Mouse (Mus musculus): ENCODE measurements around the gene Gadd45gip1. TPM values are rescaled to one million over a fixed set of nuclear protein-coding genes. Genes with fewer than 3 reads are reported as not detected.

The Gadd45gip1 gene
- 35.7 and 38.6 TPM in 2 replicates for polyA plus RNA-seq (2016; fragmentation: Nextera tagmentation; extraction: Ambion mirVana)

GRCm38 (mm10) chr8:84831490-84831889 is at the start of gene Gadd45gip1:
TSS of gene Gadd45gip1 (plus strand) at chr8:84831522.
- H3K9ac ChIP-seq: peak within 1 kb of the TSS; percentile 96
- H3K4me1 ChIP-seq: peaks cover 18% of the 10 kb centered on the region
- no peak for ATAC-seq (ENCODE audit: low FRiP score)
- peak within 1 kb of the TSS; percentile 66 for H3K4me2 ChIP-seq (replicated peaks)
- no peaks in the 10 kb centered on the region for H3K9me3 ChIP-seq (replicated peaks)
- peak within 1 kb of the TSS; percentile 85 for H3K4me3 ChIP-seq
- peak within 1 kb of the TSS; percentile 95 for H3K27ac ChIP-seq
- H3K36me3 ChIP-seq: peaks cover 27% of the 10 kb centered on the region
- WGBS: 75% methylated on average over 11 of the region's 11 CpGs
- no peaks in the 10 kb centered on the region for H3K27me3 ChIP-seq

- 8% methylated on average over 5 of the region's 5 CpGs for WGBS
- H3K36me3 ChIP-seq: no peaks in the 10 kb centered on the region
- ATAC-seq (ENCODE audit: low FRiP score): no peak
- H3K27me3 ChIP-seq: peaks cover 100% of the 10 kb centered on the region
- no peak overlapping the region for H3K27ac ChIP-seq
- H3K9me3 ChIP-seq (replicated peaks): no peaks in the 10 kb centered on the region
- H3K4me1 ChIP-seq: peaks cover 39% of the 10 kb centered on the region
- no peak overlapping the region for H3K9ac ChIP-seq
- H3K4me3 ChIP-seq: no peak overlapping the region
- H3K4me2 ChIP-seq (replicated peaks): no peak overlapping the region
Measured at GRCm38 (mm10) chr8:84781686-84782505, 49.4 kb upstream of the Gadd45gip1 start.

GRCm38 (mm10) chr8:84782680-84783079 is 48.6 kb upstream of the Gadd45gip1 start:
- Histone ChIP-seq H3K9me3 (replicated peaks) (no peaks in the 10 kb centered on the region), H3K36me3 (no peaks in the 10 kb centered on the region), H3K4me1 (peaks cover 39% of the 10 kb centered on the region), H3K27me3 (peaks cover 100% of the 10 kb centered on the region), H3K4me3 (no peak overlapping the region), H3K27ac (no peak overlapping the region), H3K4me2 (replicated peaks) (no peak overlapping the region), H3K9ac (no peak overlapping the region)
- 8% methylated on average over 10 of the region's 10 CpGs for WGBS
- ATAC-seq (ENCODE audit: low FRiP score): no peak

DNA sequence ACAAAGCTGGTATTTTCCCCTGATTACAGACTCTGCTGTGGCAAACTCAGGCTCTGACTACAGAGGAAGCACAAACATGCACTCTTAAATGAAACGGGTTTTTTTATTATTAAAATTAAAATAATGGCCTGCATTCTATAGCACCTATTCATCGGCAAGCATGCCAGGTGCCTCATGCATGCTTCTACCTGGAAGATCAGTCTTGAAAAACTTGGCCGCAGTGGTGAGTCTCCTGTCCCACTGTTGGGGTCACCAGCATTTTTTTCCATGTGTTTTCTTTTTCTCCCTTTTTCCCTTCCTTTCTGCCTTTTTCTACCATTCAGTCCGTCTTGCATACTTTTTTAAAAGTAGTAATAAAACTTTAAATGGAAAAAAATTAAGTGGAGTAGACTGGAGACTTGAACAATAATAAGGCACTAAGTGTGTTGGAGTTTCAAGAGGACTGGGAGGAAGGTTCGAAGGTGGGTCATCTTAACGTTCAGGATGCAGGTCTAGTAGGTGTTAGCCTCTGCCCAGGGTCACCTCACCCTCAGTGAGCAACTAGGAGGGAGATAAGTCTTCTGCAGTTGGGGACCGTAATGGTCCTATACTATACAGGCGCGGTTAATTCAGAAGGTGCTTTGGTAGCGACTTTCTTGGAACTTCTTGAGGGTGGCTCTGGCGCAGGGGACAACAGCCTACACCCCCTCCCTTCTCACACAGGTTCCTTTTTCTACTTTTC is 48.0 kb upstream of the Gadd45gip1 start:
- H3K4me1 ChIP-seq: peaks cover 42% of the 10 kb centered on the region
- no peak overlapping the region for H3K4me3 ChIP-seq
- WGBS: 5% methylated on average over 11 of the region's 11 CpGs
- H3K9ac ChIP-seq: no peak overlapping the region
- H3K27ac ChIP-seq: no peak overlapping the region
- H3K27me3 ChIP-seq: peaks cover 100% of the 10 kb centered on the region
- H3K36me3 ChIP-seq: no peaks in the 10 kb centered on the region
- no peaks in the 10 kb centered on the region for H3K9me3 ChIP-seq (replicated peaks)
- no peak overlapping the region for H3K4me2 ChIP-seq (replicated peaks)
- no peak for ATAC-seq (ENCODE audit: low FRiP score)

GRCm38 (mm10) chr8:84783919-84784581 is 47.3 kb upstream of the Gadd45gip1 start:
- no peak overlapping the region for H3K27ac ChIP-seq
- peaks cover 42% of the 10 kb centered on the region for H3K4me1 ChIP-seq
- peak overlapping the region; percentile 15 for H3K4me3 ChIP-seq
- no peaks in the 10 kb centered on the region for H3K36me3 ChIP-seq
- H3K9me3 ChIP-seq (replicated peaks): no peaks in the 10 kb centered on the region
- H3K9ac ChIP-seq: 0 out of 2 replicates have a peak overlapping the region, but pooled peaks have one; percentile 8
- 0 out of 2 replicates have a peak overlapping the region, but pooled peaks have one; percentile 19 for H3K4me2 ChIP-seq (replicated peaks)
- H3K27me3 ChIP-seq: peaks cover 100% of the 10 kb centered on the region
- ATAC-seq (ENCODE audit: low FRiP score): no peak
- 1% methylated on average over 33 of the region's 33 CpGs for WGBS

DNA sequence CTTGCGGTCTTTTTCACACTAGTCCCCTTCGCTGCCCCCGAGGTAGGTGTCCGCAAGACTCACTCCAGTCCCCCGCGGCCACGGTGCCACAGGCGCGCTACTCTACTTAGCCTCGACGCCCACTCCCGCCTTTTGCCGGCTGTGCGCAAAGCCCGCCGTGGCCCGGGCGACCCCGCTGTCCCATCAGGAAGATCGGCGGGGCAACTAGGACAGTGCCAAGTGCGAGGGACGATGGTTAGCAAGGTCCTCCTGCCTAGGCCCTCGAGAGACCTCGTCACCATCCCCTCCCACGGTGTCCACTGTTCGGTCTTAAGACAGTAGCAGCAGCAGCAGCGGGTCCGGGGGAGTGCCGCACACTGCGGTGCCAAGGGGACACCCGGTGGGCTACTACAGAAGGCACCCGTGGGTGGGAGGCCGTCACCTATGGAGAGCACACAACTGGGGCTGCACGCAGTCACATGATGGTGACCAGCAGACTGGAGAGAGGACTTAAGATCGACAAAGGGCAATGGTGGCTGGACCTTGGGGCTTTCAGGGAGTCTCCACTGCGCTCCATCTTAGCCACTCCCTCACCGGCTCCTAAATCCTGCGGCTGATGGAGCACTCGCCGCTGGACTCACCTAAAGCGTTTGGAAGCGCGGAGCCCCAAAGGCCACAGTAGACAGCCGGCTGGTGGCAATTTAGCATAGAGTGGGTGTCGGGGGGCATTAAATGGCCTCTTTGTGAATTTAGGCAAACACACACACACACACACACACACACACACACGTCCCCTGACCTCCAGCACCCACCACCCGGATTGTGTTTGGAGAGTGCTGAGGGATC is 46.4 kb upstream of the Gadd45gip1 start:
- Histone ChIP-seq H3K9me3 (replicated peaks) (no peaks in the 10 kb centered on the region), H3K27me3 (peaks cover 100% of the 10 kb centered on the region), H3K36me3 (no peaks in the 10 kb centered on the region), H3K4me2 (replicated peaks) (0 out of 2 replicates have a peak overlapping the region, but pooled peaks have one; percentile 19), H3K4me3 (peak overlapping the region; percentile 15; the same call in 1 of the 2 replicates), H3K27ac (no peak overlapping the region), H3K9ac (0 out of 2 replicates have a peak overlapping the region, but pooled peaks have one; percentile 8), H3K4me1 (peaks cover 39% of the 10 kb centered on the region)
- ATAC-seq (ENCODE audit: low FRiP score): no peak
- WGBS: 2% methylated on average over 48 of the region's 48 CpGs

DNA sequence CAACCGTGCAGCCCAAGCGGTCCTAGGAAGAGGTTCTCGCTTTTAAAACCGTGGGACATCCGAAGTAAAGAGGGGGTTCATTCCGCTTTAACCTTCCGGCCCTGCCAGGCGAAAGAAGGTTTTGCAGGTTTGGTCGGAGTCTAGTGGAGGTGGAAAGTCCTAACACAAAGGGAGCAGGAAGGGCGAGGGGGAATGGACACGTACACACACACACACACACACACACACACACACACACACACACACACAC is 45.9 kb upstream of the Gadd45gip1 start:
- 3% methylated on average over 11 of the region's 11 CpGs for WGBS
- H3K4me1 ChIP-seq: peaks cover 35% of the 10 kb centered on the region
- H3K27ac ChIP-seq: no peak overlapping the region
- H3K9ac ChIP-seq: no peak overlapping the region
- ATAC-seq (ENCODE audit: low FRiP score): no peak
- H3K4me2 ChIP-seq (replicated peaks): no peak overlapping the region
- no peaks in the 10 kb centered on the region for H3K36me3 ChIP-seq
- peaks cover 100% of the 10 kb centered on the region for H3K27me3 ChIP-seq
- no peaks in the 10 kb centered on the region for H3K9me3 ChIP-seq (replicated peaks)
- H3K4me3 ChIP-seq: no peak overlapping the region

DNA sequence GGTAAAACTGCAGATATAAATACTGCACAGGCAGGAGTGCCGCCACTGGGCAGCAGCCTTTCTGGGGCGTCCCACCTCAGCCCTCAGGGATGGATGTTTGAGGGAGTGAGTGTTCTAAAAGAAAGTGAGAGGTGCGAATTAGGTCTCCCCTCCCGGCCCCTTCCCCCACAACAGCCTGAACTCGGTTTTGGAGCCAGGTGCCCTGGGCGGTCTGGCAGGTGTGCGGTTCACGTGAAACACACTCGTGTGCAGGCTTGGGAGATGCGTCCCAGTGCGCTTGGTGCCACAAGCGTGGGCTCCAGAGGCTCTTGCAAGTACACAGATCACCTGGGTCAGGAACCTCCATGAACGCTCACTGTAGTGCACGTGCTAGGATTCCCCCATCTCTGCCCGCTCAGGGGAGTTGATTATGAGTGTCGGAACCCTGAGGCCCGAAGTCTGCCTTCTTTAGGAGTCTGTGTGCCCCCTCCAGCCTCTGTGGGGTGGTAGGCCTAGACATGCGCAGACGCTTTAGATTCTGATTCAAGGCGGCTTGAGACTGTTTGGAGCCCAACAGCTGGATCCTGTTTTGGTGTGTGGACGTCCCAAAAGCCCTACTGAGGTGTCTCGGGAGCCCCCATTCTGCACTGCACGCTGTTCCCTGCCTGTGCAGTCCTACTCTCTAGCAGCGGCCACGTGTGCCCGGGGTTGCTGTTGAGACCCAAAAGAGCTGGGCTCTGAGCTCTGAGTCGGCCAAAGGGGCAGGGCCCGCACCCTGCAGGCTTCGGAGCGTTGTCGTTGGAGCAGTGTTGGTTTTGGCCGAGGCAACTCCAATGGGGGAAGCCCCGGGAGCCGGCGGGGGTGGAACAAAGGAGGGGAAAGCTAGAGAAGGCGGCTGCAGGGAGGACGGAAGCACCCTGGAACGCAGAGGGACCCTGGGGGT is 45.3 kb upstream of the Gadd45gip1 start:
- Histone ChIP-seq H3K36me3 (no peaks in the 10 kb centered on the region), H3K27me3 (peaks cover 100% of the 10 kb centered on the region), H3K9me3 (replicated peaks) (no peaks in the 10 kb centered on the region), H3K4me1 (peaks cover 35% of the 10 kb centered on the region), H3K27ac (no peak overlapping the region), H3K4me2 (replicated peaks) (0 out of 2 replicates have a peak overlapping the region, but pooled peaks have one; percentile 8), H3K4me3 (peak overlapping the region; percentile 3; the same call in 1 of the 2 replicates), H3K9ac (no peak overlapping the region)
- no peak for ATAC-seq (ENCODE audit: low FRiP score)
- WGBS: 2% methylated on average over 38 of the region's 38 CpGs

- WGBS: 5% methylated on average over 11 of the region's 11 CpGs
- ATAC-seq (ENCODE audit: low FRiP score): no peak
- H3K36me3 ChIP-seq: no peaks in the 10 kb centered on the region
Measured at GRCm38 (mm10) chr8:84786801-84787467, 44.4 kb upstream of the Gadd45gip1 start.

DNA sequence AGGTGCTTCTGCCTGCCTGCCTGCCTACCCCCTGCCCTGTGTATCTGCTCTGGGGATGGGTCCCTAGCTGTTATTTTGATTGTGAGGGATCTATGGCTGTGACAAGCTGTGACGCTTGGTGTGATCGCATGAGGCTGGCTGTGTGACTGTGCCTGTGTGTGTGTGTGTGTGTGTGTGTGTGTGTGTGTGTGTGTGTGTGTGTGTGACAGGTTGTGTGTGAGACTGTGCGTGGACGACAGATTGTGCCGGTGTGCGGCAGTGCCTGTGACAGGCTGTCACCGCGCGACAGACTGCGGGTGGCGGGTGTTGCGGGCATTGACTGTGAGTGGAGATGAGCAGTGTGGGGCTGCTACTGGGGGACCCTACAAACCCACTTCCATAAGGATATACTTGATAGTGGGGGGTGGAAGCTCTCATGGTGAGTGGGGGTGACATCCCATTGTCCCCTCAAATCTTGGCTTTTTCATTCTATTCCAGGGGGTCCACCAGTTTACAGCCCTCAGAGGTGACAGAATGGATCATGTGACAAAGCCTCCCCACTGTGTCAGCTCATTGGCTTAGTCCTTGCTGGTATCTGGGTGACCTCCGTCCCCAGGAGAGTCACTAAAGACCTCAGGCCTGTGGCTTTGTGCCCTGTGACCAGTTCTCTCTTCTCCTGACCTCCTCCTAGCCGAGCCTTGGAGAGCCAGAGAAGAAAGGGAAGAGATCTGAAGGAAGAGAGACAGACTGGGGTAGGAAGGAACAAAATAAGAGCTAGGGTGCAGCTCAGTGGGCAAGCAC is 43.6 kb upstream of the Gadd45gip1 start:
- Histone ChIP-seq H3K4me2 (replicated peaks) (no peak overlapping the region), H3K27me3 (peaks cover 100% of the 10 kb centered on the region), H3K27ac (no peak overlapping the region), H3K9me3 (replicated peaks) (no peaks in the 10 kb centered on the region), H3K9ac (no peak overlapping the region), H3K36me3 (no peaks in the 10 kb centered on the region), H3K4me1 (peaks cover 26% of the 10 kb centered on the region), H3K4me3 (no peak overlapping the region)
- WGBS: 7% methylated on average over 14 of the region's 14 CpGs
- ATAC-seq (ENCODE audit: low FRiP score): no peak; the same call in 1 of the 2 replicates

More at GRCm38 (mm10) chr8:84786801-84787467, 44.4 kb upstream of the Gadd45gip1 start:
- peaks cover 100% of the 10 kb centered on the region for H3K27me3 ChIP-seq
- H3K27ac ChIP-seq: no peak overlapping the region
- no peak overlapping the region for H3K4me3 ChIP-seq
- peaks cover 28% of the 10 kb centered on the region for H3K4me1 ChIP-seq
- H3K4me2 ChIP-seq (replicated peaks): 0 out of 2 replicates have a peak overlapping the region, but pooled peaks have one; percentile 8
- no peaks in the 10 kb centered on the region for H3K9me3 ChIP-seq (replicated peaks)
- no peak overlapping the region for H3K9ac ChIP-seq
